Mouse (Mus musculus): Measurements from ENCODE around the gene Mrpl19. TPM values are rescaled to one million over a fixed set of nuclear protein-coding genes. Genes with fewer than 3 reads are reported as not detected.

Gene Mrpl19
- total RNA-seq (2023) = 10 to 100 TPM; 25.3 to 33.1 TPM

DNA sequence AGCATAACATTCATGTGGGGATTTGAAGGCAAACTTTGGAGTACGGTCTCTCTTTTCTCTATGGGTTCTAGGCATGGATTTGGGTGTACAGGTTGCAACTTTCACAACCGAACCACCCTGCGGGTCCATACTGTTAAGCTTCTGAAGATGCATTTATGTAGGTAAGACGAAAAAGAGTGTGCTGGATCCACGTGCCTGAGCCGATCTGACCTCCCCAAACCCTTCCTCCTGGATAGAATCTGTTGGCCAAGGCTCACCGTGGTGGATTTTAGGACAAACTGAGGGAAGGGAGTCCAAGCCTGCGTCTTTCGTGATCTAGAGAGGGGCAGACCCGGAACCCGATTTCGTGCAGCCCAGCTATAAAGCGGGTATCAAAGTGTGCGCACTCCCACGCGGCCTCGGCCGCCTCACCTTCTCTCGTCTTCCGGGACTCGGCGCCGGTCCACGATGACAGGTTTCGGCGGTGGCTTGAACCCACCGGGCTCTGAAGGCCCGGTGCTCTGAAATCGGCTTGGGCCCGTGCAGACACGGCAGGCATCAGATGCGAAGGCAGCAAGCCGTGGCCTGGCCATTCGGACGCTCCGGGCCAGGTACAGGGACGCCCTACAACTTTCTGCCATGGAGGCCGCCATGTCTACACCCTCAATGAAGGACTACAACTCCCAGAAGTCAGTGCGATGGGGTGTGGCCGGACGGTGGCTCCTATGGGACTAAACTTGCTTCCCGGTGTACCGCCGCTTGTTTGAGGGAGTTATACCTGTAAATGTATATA lies at the start of gene Mrpl19:
TSS of gene Mrpl19 (minus strand) at position 663 of the 772 bp plus-strand sequence.

DNA sequence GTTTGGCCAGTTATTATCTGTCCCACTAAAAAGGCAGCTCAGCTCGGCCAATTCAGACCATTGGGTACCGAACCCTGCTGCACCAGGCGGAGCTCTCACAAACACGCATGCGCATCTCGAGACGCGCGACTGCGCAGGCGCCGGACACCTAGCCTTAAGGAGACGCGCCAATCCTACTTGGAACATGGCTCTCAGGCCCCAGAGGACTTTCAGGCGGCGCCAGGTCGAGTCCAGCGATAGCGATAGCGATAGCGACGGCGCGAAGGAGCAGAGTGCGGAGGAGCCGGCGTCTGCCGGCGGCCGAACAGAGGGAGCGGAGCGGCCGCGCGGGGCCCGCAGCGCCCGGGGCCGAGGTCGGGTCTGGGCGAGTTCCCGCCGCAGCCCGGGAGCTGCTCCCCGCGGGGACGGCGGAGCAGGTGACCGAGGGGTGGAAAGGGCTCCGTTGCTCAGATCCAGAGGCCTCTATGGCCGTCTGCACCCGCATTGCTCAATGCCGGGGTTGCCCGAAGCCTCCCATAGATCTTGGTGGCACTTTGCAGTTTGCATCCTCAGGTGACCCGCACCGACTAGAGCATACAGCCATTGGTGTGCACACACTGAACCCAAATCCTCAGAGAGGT lies 42.1 kb downstream of the Mrpl19 start, which contains the start of gene Gcfc2:
TSS of gene Gcfc2 (plus strand) at position 147 of the 620 bp plus-strand sequence.

Other genes with a start within 250 kb of the Mrpl19 start
- 10 to 100 TPM; 21.9 to 27.5 TPM for gene Gcfc2, start 42.3 kb downstream of the Mrpl19 start, total RNA-seq (2023)
- gene Eva1a, start 75.1 kb upstream of the Mrpl19 start, total RNA-seq (2023) = not detected

Measured in T-cell, adult 66 days (primary cell).